Mouse (Mus musculus) left cerebral cortex, adult 9 months (tissue): ENCODE measurements around the gene Smc5.

Experiments used
- DNase-seq, 2 experiments: peaks; one replicate each; pipeline ENCODE4 v3.0.0; 2022; ENCODE audit warnings: low spot score in 2 of 2

Smc5 gene

GRCm38 (mm10) chr19:23189744-23190143 lies 84.0 kb downstream of the Smc5 start:
- no peak for DNase-seq

- no peak for DNase-seq
Observed at GRCm38 (mm10) chr19:23188986-23189385, 84.7 kb downstream of the Smc5 start.

DNA sequence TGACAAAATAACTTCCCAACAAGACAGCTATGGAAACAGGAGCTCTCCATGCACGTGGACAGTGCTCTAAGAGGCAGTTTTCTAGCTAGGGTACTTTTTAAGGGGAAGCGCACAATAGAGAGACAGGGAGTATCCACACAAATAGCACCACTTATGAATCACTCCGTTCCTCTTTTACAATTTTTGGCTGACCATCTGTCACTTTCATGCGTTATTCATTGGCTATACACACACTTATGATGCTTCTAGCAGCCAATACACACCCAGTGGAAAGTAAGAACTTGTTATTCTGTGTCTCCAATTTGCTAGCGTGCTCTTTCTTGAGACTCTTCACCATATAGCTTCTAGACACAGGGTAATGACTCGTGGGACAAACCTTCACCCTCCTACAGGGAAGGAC lies 86.0 kb downstream of the Smc5 start:
- peak in 1 of 2 experiments; percentile 36 for DNase-seq

DNA sequence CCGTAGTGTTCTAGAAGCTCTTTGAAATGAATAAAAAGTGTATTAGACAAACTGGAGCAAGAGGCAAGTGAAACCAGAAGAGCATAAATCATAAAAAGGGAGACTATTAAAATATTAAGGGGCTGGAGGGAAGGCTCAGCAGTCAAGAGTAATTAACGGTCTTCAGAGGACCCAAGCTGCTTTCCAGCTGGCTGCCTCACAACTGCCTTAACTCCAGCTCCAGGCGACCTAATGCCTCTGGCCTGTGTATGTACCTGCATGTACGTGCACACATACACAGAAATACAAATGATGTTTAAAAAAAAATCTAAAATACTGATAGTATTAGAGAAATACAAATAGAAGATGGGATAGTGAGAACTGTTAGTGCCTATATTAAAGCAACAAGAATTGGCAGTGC lies 89.6 kb downstream of the Smc5 start:
- no peak for DNase-seq

GRCm38 (mm10) chr19:23183493-23183892 lies 90.2 kb downstream of the Smc5 start:
- DNase-seq: no peak

GRCm38 (mm10) chr19:23178533-23178932 lies 95.2 kb downstream of the Smc5 start:
- DNase-seq: no peak

- DNase-seq: no peak
Observed at GRCm38 (mm10) chr19:23175511-23175910, 98.2 kb downstream of the Smc5 start.

DNA sequence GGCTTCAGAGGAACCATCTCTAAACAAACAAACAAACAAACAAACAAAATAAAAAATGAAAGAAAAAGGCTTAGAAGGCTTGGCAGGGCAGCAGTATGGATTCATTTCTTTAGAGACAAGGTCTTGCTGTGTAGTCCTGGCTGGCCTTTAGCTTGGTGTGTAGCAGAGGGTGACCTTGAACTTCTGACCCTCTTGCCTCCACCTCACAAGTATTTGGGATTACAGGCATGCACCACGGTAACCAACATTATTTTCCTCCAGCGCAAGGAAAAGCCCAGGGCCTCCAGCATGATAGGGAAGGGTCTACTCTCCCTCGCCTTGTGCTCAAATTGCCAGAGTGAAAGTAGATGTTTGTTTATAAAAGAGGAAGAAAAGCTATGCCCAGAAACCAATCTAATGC lies 98.6 kb downstream of the Smc5 start:
- no peak for DNase-seq

GRCm38 (mm10) chr19:23171136-23171535 lies 102.6 kb downstream of the Smc5 start:
- no peak for DNase-seq

DNA sequence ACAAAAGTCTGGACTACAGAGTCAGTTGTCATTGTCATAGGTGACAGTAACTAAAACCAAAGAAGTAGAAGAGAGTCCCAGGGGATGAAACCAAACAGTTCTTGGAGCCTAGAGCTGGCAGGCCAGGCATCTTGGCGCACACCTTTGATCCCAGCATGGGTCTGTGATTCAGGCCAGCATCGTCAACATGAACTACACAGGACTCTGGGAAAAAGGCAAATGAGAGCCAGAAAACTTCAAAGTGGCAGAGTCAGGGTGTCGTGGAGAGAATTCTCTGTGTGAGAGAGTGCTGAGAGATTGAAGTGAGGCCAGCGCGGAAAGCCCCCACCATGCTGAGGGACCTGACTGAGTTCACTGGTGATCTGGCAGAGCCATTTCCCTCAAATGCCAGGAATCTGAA lies 103.2 kb downstream of the Smc5 start:
- no peak for DNase-seq

DNA sequence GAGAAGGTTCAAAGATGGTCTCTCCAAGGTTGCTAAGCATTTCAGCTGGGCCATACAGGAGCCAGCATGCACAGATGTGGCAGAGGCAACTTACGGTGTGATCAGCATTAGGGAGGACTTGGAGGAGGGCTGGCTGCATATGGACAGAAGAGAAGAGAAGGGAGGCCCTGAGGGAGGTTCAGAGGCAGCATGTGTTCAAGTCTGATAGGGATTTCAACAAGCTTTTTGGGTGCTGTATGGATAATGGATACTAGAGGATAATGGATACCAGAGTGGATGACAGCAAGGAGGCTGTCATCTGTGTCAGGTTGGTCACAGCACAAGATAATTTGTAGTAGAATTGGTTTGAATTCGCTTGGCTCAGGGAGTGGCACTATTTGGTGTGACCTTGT lies 104.0 kb downstream of the Smc5 start:
- no peak for DNase-seq

- no peak for DNase-seq
Observed at GRCm38 (mm10) chr19:23168899-23169658, 104.6 kb downstream of the Smc5 start.

GRCm38 (mm10) chr19:23166550-23167284 lies 107.0 kb downstream of the Smc5 start:
- no peak for DNase-seq

DNA sequence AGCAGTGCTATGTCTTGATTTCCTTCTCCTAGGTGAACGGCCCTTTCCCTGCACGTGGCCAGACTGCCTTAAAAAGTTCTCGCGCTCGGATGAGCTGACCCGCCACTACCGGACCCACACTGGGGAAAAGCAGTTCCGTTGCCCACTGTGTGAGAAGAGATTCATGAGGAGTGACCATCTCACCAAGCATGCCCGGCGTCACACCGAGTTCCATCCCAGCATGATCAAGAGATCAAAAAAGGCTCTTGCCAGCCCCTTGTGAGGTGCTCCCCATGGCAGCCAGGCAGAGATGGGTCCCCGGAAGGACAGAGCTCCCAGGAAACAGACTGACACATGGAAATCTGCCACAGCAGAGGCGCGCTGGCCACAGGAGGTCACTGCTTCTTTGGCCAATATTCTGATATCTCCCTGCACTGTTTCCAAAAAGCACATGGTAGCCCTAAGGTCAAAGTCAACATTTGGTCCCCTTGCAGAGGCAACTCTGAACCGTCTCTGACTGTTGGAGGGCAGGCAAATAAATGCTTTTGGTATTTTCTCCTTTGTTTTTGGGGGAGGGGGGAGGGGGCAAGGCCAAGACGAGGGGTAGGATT lies 109.0 kb downstream of the Smc5 start:
- no peak for DNase-seq

DNA sequence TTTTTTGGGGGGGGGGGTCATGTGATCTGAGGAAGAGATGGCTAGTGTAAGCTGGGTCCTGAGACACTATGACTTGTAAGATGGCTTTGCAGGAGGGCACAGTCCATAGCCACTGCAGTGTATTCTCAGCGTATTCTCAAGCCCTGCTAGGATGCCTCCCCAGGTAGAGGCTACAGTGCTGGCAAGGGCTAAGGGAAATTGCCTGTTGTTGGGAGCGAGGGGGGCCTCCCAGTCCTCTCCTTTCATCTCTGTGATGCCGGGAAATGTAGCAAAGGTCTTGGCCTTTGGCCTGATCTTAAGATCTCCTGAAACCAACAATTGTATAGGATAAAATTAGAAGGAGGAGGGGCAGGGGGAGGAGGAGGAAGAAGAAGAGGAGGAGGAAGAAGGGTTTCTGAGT lies 110.3 kb downstream of the Smc5 start:
- no peak for DNase-seq

DNA sequence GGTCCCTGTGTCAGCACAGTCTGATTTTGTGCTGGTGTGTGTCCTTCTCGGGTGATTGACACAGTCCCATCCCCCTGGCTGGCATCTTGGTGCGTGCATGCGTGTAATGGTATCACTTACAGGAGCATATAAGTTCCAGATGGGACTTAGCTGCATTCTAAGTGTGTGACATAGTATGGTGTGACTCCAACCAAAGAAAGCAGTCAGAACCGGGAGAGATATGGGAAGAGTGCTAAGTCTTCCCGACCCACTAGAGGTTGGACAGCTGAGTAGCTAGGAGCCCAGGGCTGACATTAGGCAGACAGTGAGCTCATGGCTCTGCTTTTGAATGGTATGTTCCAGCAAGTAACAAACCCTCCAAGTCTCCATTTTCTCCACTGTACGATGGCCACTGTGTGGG lies 110.8 kb downstream of the Smc5 start:
- DNase-seq: no peak

DNA sequence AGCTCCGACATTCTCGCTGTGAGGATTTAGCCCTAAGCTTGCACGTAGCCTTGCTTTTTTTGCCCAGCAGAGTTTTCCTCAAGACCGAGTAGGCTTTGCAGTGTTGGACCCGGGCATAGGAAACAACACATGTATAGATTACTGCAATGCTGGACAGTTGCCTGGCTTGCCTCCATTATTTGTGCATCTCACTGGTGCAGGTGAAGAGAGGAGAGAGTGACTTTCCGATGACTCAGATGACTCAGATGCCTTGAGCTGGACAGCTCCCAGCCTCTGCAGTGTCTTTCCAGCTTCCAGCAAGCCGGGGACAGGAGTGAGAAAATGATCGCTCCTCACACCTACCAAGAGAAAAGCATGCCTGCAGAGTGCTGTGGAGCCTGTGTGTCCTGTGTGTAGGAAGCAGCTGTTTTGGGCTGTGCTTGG lies 111.3 kb downstream of the Smc5 start:
- peak in 1 of 2 experiments; percentile 79 for DNase-seq

GRCm38 (mm10) chr19:23159780-23160395 lies 113.8 kb downstream of the Smc5 start:
- no peak for DNase-seq
